Mouse (Mus musculus): ENCODE measurements at regions not wholly inside any gene's neighbourhood (a gene's known extent, or its start where the extent isn't known, plus 50 kb on each side); places are given as distances from the start of the nearest gene placed in this dataset.

DNA sequence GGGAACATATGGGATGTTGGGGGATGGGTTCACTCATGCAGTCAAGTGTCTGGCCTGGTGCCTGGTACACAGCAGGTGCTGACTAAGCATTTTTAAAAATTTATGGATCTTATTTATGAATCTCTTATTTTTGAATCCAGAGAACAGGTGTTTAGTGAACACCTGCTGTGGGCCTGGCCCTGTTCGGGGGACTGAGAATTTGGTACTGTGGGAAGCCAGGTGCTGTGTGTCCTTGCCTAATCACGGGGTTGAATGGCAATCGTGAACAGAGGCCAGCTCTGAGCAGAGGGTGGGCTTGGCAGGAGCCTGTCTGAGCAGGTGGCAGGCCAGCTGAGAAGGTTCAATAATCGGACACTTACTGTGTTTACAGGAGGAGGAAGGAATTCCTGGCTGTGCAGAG is 261.5 kb downstream of the Matn1 start:
- no peak for TF ChIP-seq CTCF (IDR thresholded peaks at IDR 0.05; ENCODE audit: control insufficient read depth, insufficient read depth, low read length)
- TF ChIP-seq POLR2A (IDR thresholded peaks at IDR 0.05; ENCODE audit: borderline replicate concordance, control insufficient read depth, low read depth, low read length), result no peak

All from bone marrow, adult 2 months (tissue).